Mouse (Mus musculus) frontal cortex, postnatal 36 days (tissue): Measurements from ENCODE around the gene Lrrc1.

ENCODE experiments used
- DNase-seq, 2 experiments: peaks; one replicate each; pipeline ENCODE4 v3.0.0; 2022; ENCODE audit warnings: low spot score in 2 of 2

Gene Lrrc1

GRCm38 (mm10) chr9:77427292-77428114 lies 117.2 kb downstream of the Lrrc1 start:
- no peak for DNase-seq

GRCm38 (mm10) chr9:77426110-77426509 lies 118.6 kb downstream of the Lrrc1 start:
- no peak for DNase-seq

GRCm38 (mm10) chr9:77425553-77425952 lies 119.1 kb downstream of the Lrrc1 start:
- DNase-seq = no peak

- no peak for DNase-seq
Observed at GRCm38 (mm10) chr9:77420200-77420585, 124.5 kb downstream of the Lrrc1 start.

GRCm38 (mm10) chr9:77419501-77420199 lies 125.0 kb downstream of the Lrrc1 start:
- no peak for DNase-seq

- DNase-seq = no peak
Observed at GRCm38 (mm10) chr9:77418800-77419199, 125.9 kb downstream of the Lrrc1 start.

GRCm38 (mm10) chr9:77416486-77416885 lies 128.2 kb downstream of the Lrrc1 start:
- no peak for DNase-seq

- no peak for DNase-seq
Observed at GRCm38 (mm10) chr9:77416002-77416401, 128.7 kb downstream of the Lrrc1 start.

- no peak for DNase-seq
Observed at GRCm38 (mm10) chr9:77411830-77412425, 132.7 kb downstream of the Lrrc1 start.

GRCm38 (mm10) chr9:77410968-77411367 lies 133.7 kb downstream of the Lrrc1 start:
- no peak for DNase-seq

- DNase-seq = no peak
Observed at GRCm38 (mm10) chr9:77410524-77410923, 134.1 kb downstream of the Lrrc1 start.

GRCm38 (mm10) chr9:77408053-77408603 lies 136.5 kb downstream of the Lrrc1 start:
- DNase-seq = no peak

- no peak for DNase-seq
Observed at GRCm38 (mm10) chr9:77406906-77407305, 137.8 kb downstream of the Lrrc1 start.

- no peak for DNase-seq
Observed at GRCm38 (mm10) chr9:77404458-77404857, 140.2 kb downstream of the Lrrc1 start.

- no peak for DNase-seq
Observed at GRCm38 (mm10) chr9:77403961-77404360, 140.7 kb downstream of the Lrrc1 start.

GRCm38 (mm10) chr9:77402971-77403370 lies 141.7 kb downstream of the Lrrc1 start:
- DNase-seq = no peak

GRCm38 (mm10) chr9:77399801-77400200 lies 144.9 kb downstream of the Lrrc1 start:
- DNase-seq = no peak

- DNase-seq = no peak
Observed at GRCm38 (mm10) chr9:77398856-77399631, 145.6 kb downstream of the Lrrc1 start.

- DNase-seq = no peak
Observed at GRCm38 (mm10) chr9:77397027-77397426, 147.6 kb downstream of the Lrrc1 start.

GRCm38 (mm10) chr9:77391248-77391647 lies 153.4 kb downstream of the Lrrc1 start:
- DNase-seq = no peak

- no peak for DNase-seq
Observed at GRCm38 (mm10) chr9:77388956-77389355, 155.7 kb downstream of the Lrrc1 start.

- no peak for DNase-seq
Observed at GRCm38 (mm10) chr9:77386751-77387150, 157.9 kb downstream of the Lrrc1 start.
